Mouse (Mus musculus): ENCODE results near the gene Zfp319. TPM values are rescaled to one million over a fixed set of nuclear protein-coding genes. Genes with fewer than 3 reads are reported as not detected.

Gene Zfp319
- polyA plus RNA-seq, 1 experiment = 6.2 TPM

DNA sequence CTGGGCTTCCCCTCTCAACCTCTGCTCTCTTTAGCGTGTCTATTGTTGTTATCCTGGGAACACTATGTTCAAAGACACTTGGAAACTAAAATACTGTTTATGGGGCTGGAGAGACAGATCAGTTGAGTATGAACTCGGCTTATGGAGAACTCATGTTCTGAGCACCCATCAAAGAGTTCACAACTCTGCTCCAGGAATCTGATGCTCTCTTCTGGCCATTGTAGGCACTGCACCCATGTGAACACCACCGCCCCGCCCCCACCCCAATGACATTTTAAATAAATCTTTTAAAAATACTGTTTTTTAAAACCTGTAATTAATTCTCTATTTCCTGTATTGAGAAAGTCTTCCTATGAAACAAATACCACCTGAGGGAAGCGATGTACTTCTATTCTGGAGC lies 29.3 kb downstream of the Zfp319 start:
- H3K27ac ChIP-seq (ENCODE audit: insufficient read depth, low read depth, low read length) = no peak overlapping the region
- WGBS = 24% methylated on average over 5 of the region's 5 CpGs
- H3K4me1 ChIP-seq (ENCODE audit: control insufficient read depth, insufficient read depth, low read length) = no peaks in the 10 kb centered on the region
- TF ChIP-seq CTCF (conservative IDR thresholded peaks at IDR 0.05; ENCODE audit: insufficient read depth, insufficient read length, low read depth, low read length) (peak; percentile 61), POLR2A (IDR thresholded peaks at IDR 0.05; ENCODE audit: low read depth, low read length) (no peak)
- DNase-seq = peak; percentile 42
- no peak overlapping the region for H3K4me3 ChIP-seq (ENCODE audit: insufficient read depth, low read depth, low read length)
- no peaks in the 10 kb centered on the region for H3K27me3 ChIP-seq (replicated peaks; ENCODE audit: control insufficient read depth, insufficient read depth, low read length)
- H3K36me3 ChIP-seq (ENCODE audit: control insufficient read depth, insufficient read depth, low read length) = no peaks in the 10 kb centered on the region

DNA sequence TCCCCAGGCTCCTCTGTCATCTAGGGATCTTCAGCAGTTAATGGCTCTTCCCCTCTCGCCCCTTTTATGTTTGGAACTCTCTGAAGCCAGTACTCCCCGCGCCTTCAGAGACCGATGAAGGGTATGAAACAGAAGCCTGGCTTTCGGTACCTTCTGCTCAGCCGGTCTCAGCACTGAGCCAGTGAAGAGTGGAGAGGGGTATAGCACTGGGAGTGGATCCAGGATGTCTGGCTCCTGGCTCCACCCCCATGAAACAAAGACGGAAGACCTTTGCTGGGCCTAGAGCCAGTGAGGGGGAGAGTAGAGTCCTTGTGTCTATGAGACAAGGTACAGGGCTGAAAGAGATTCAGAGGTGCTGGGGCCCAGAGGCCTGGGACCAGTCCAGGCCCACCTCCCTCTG lies 37.9 kb downstream of the Zfp319 start:
- H3K27ac ChIP-seq (ENCODE audit: insufficient read depth, low read depth, low read length) = peak overlapping the region; percentile 39; the same call in 1 of the 2 replicates
- no peaks in the 10 kb centered on the region for H3K27me3 ChIP-seq (replicated peaks; ENCODE audit: control insufficient read depth, insufficient read depth, low read length)
- no peaks in the 10 kb centered on the region for H3K4me1 ChIP-seq (ENCODE audit: control insufficient read depth, insufficient read depth, low read length)
- H3K4me3 ChIP-seq (ENCODE audit: insufficient read depth, low read depth, low read length) = peak overlapping the region; percentile 63
- 43% methylated on average over 7 of the region's 7 CpGs for WGBS
- TF ChIP-seq POLR2A (IDR thresholded peaks at IDR 0.05; ENCODE audit: low read depth, low read length) (no peak), CTCF (conservative IDR thresholded peaks at IDR 0.05; ENCODE audit: insufficient read depth, insufficient read length, low read depth, low read length) (no peak)
- H3K36me3 ChIP-seq (ENCODE audit: control insufficient read depth, insufficient read depth, low read length) = no peaks in the 10 kb centered on the region
- DNase-seq = peak; percentile 68

DNA sequence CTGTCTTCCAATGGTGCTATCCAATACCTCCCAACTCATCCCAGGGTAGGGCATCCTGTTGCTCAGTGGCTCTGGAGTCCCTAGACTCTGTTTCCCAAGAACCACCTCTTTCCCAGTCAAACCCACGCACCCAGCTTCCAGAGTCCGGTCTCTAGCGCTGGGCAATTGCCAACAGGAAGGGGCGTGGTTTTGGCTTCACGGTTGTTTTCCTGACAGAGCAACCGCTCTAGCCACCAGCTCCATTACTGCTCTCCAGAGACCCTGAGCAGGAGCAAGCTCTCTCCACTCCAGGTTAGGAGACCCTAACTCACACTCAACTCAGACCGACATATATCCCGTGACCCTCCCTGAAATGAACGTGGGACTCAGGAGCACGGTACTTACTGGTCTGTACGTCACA lies 38.6 kb downstream of the Zfp319 start:
- WGBS = 47% methylated on average over 11 of the region's 11 CpGs
- peak overlapping the region; percentile 63 for H3K4me3 ChIP-seq (ENCODE audit: insufficient read depth, low read depth, low read length)
- DNase-seq = peak; percentile 93
- peak; percentile 34 for TF ChIP-seq POLR2A (IDR thresholded peaks at IDR 0.05; ENCODE audit: low read depth, low read length)
- no peak for TF ChIP-seq CTCF (conservative IDR thresholded peaks at IDR 0.05; ENCODE audit: insufficient read depth, insufficient read length, low read depth, low read length)
- H3K27me3 ChIP-seq (replicated peaks; ENCODE audit: control insufficient read depth, insufficient read depth, low read length) = no peaks in the 10 kb centered on the region
- peak overlapping the region; percentile 46; the same call in 1 of the 2 replicates for H3K27ac ChIP-seq (ENCODE audit: insufficient read depth, low read depth, low read length)
- no peaks in the 10 kb centered on the region for H3K4me1 ChIP-seq (ENCODE audit: control insufficient read depth, insufficient read depth, low read length)
- no peaks in the 10 kb centered on the region for H3K36me3 ChIP-seq (ENCODE audit: control insufficient read depth, insufficient read depth, low read length)

DNA sequence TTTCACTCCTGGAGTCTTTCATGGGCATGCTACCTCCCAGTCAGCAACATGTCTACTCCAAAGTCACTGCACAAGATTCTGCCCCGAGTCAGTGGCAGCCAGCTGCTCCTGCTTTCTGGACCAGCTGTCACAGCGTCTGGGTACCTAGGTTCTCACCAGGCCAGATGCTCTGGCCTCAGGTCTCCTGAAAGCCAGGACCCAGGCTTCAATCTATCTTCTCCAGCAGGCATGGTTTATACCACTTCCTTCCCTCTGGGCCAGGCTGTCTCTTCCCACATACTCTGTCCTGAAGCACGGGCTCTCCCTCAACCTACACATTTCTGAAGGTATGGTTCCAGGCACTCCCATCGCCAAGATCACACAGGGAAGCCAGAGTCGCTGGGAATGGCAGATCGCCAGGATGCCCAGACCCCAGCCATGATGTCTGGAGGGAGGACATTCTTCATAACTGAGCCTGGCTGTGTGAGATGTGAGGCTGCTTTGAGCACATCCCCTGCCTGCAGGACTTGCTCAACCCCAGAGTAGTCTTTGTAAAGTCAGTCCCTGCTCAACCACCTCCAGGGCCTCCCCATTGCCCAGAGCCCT lies 42.6 kb downstream of the Zfp319 start:
- DNase-seq = no peak
- 69% methylated on average over 6 of the region's 6 CpGs for WGBS
- Histone ChIP-seq H3K27ac (ENCODE audit: insufficient read depth, low read depth, low read length) (no peak overlapping the region), H3K4me3 (ENCODE audit: insufficient read depth, low read depth, low read length) (no peak overlapping the region), H3K36me3 (ENCODE audit: control insufficient read depth, insufficient read depth, low read length) (no peaks in the 10 kb centered on the region), H3K4me1 (ENCODE audit: control insufficient read depth, insufficient read depth, low read length) (no peaks in the 10 kb centered on the region), H3K27me3 (replicated peaks; ENCODE audit: control insufficient read depth, insufficient read depth, low read length) (no peaks in the 10 kb centered on the region)
- no peak for TF ChIP-seq CTCF (conservative IDR thresholded peaks at IDR 0.05; ENCODE audit: insufficient read depth, insufficient read length, low read depth, low read length)
- TF ChIP-seq POLR2A (IDR thresholded peaks at IDR 0.05; ENCODE audit: low read depth, low read length) = no peak

DNA sequence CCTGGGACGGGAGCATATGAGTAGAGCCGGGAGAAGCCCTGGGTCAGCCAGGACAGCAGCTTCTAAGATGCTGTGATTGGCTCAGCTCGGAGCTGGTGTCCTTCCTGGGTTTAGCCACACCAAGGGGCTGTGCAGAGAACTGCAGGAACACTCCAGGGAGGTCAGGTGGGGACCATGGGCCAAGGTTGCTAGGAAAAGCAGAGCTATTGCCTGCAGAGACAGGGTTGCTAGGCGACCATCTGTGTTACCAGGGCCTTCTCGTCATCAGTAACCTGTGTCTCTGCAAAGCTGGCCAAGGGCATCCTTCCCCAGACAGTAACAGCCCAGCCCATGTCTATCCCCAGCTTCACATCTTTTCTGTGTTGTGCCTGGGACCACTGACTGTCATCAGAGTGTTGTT lies 50.3 kb downstream of the Zfp319 start:
- H3K36me3 ChIP-seq (ENCODE audit: control insufficient read depth, insufficient read depth, low read length) = no peaks in the 10 kb centered on the region
- no peak for DNase-seq
- 77% methylated on average over 5 of the region's 5 CpGs for WGBS
- H3K4me3 ChIP-seq (ENCODE audit: insufficient read depth, low read depth, low read length) = no peak overlapping the region
- no peak overlapping the region for H3K27ac ChIP-seq (ENCODE audit: insufficient read depth, low read depth, low read length)
- H3K27me3 ChIP-seq (replicated peaks; ENCODE audit: control insufficient read depth, insufficient read depth, low read length) = no peaks in the 10 kb centered on the region
- no peak for TF ChIP-seq CTCF (conservative IDR thresholded peaks at IDR 0.05; ENCODE audit: insufficient read depth, insufficient read length, low read depth, low read length)
- no peak for TF ChIP-seq POLR2A (IDR thresholded peaks at IDR 0.05; ENCODE audit: low read depth, low read length)
- H3K4me1 ChIP-seq (ENCODE audit: control insufficient read depth, insufficient read depth, low read length) = no peaks in the 10 kb centered on the region

Other genes starting within 250 kb of the Zfp319 start
- 92.3 and 100 TPM in 2 replicates for gene Kifc3, start 129.1 kb downstream of the Zfp319 start, polyA plus RNA-seq (2012; rRNA removed)
- gene Cngb1, start 25.4 kb downstream of the Zfp319 start, polyA plus RNA-seq (2012; rRNA removed) = 0.38 and 1.1 TPM in 2 replicates
- gene Tepp, start 21.4 kb downstream of the Zfp319 start, polyA plus RNA-seq (2012; rRNA removed) = 0.22 and 0.41 TPM in 2 replicates
- 27.7 and 29.8 TPM in 2 replicates for gene Usb1, start 334 bp upstream of the Zfp319 start, polyA plus RNA-seq (2012; rRNA removed)
- 5.3 and 5.6 TPM in 2 replicates for gene Mmp15, start 20.3 kb upstream of the Zfp319 start, polyA plus RNA-seq (2012; rRNA removed)
- gene Cfap20, start 102.9 kb upstream of the Zfp319 start, polyA plus RNA-seq (2012; rRNA removed) = 35.7 and 41.2 TPM in 2 replicates
- gene Csnk2a2, start 158.1 kb upstream of the Zfp319 start, polyA plus RNA-seq (2012; rRNA removed) = 15.7 and 19.6 TPM in 2 replicates
- gene Ccdc113, start 202.1 kb upstream of the Zfp319 start, polyA plus RNA-seq (2012; rRNA removed) = 0.13 TPM in 1 of 2 replicates, not detected in the other
- 0.08 TPM in 1 of 2 replicates, not detected in the other for gene Prss54, start 244.4 kb upstream of the Zfp319 start, polyA plus RNA-seq (2012; rRNA removed)